Mouse (Mus musculus): Measurements from ENCODE around the gene Grid1. TPM values are rescaled to one million over a fixed set of nuclear protein-coding genes. Genes with fewer than 3 reads are reported as not detected.

Gene Grid1
- polyA plus RNA-seq, 1 experiment from 2014 or later = 0.17 TPM

DNA sequence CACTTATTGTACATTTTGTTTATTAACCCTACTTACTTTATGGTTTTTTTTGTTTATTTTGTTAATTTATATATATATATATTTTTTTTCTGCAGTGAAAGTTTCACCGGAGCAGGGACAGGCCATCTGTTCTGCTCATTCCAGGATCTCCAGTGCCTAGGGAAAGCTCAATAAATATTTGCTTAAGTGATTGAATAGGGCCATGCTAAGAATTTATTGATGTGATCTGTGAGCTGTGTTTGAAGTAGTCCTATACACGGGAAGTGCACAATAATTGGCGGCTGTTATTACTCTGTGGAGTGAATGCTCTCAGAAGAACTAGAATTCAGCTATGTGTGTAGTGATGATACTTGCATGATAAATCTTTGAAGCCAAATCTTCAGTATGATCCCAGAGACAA lies 234.2 kb downstream of the Grid1 start:
- Histone ChIP-seq H3K4me2 (ENCODE audit: low read depth, severe bottlenecking) (no peak overlapping the region), H3K27me3 (ENCODE audit: control insufficient read depth, insufficient read depth, low read length) (no peaks in the 10 kb centered on the region)
- no peak for ATAC-seq (ENCODE audit: insufficient number of reproducible peaks, low FRiP score, low TSS enrichment, low read depth)

GRCm38 (mm10) chr14:35074636-35075035 lies 254.7 kb downstream of the Grid1 start:
- Histone ChIP-seq H3K4me1 (ENCODE audit: control insufficient read depth, insufficient read depth, low read length) (no peaks in the 10 kb centered on the region), H3K9ac (ENCODE audit: low read length) (no peak overlapping the region), H3K27me3 (ENCODE audit: control insufficient read depth, insufficient read depth, low read length) (no peaks in the 10 kb centered on the region), H3K4me2 (ENCODE audit: low read depth, severe bottlenecking) (no peak overlapping the region), H3K9me3 (ENCODE audit: control insufficient read depth, low read length) (no peaks in the 10 kb centered on the region), H3K36me3 (ENCODE audit: control insufficient read depth, insufficient read depth, low read length) (no peaks in the 10 kb centered on the region), H3K27ac (replicated peaks; ENCODE audit: low read depth, low read length) (no peak overlapping the region), H3K4me3 (ENCODE audit: low read depth, low read length) (no peak overlapping the region)
- DNase-seq (ENCODE audit: low spot score) (no peak), ATAC-seq (ENCODE audit: insufficient number of reproducible peaks, low FRiP score, low TSS enrichment, low read depth) (no peak)
- 84% methylated on average over 6 of the region's 6 CpGs for WGBS

More for the DNA sequence above, 234.2 kb downstream of the Grid1 start:
- H3K27ac ChIP-seq (replicated peaks; ENCODE audit: low read depth, low read length) = no peak overlapping the region
- H3K36me3 ChIP-seq (ENCODE audit: control insufficient read depth, insufficient read depth, low read length) = no peaks in the 10 kb centered on the region
- DNase-seq (ENCODE audit: low spot score) = no peak
- 70% methylated on average over 3 of the region's 3 CpGs for WGBS
- H3K9ac ChIP-seq (ENCODE audit: low read length) = no peak overlapping the region
- no peaks in the 10 kb centered on the region for H3K4me1 ChIP-seq (ENCODE audit: control insufficient read depth, insufficient read depth, low read length)
- no peaks in the 10 kb centered on the region for H3K9me3 ChIP-seq (ENCODE audit: control insufficient read depth, low read length)
- H3K4me3 ChIP-seq (ENCODE audit: low read depth, low read length) = no peak overlapping the region

DNA sequence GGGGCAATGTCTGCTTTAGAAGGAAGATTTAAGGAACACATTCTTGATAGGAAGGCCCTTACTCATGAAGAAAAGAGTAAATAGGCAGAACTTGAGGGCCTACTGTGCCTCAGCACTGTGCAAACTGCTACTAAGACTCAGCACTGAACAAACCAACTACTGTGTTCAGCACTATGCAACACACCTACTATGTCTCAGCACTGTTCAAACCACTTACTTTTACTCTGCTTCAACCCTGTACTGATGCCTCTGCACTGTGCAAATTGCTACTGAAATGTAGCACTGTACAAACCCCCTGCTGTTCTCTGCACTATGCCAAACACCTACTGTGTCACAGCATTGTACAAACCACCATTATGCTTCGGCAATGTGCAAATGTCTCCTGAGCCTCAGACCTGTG lies 260.0 kb downstream of the Grid1 start:
- H3K36me3 ChIP-seq (ENCODE audit: control insufficient read depth, insufficient read depth, low read length) = no peaks in the 10 kb centered on the region
- H3K4me3 ChIP-seq (ENCODE audit: low read depth, low read length) = no peak overlapping the region
- no peaks in the 10 kb centered on the region for H3K4me1 ChIP-seq (ENCODE audit: control insufficient read depth, insufficient read depth, low read length)
- ATAC-seq (ENCODE audit: insufficient number of reproducible peaks, low FRiP score, low TSS enrichment, low read depth) (no peak), DNase-seq (ENCODE audit: low spot score) (no peak)
- no peak overlapping the region for H3K4me2 ChIP-seq (ENCODE audit: low read depth, severe bottlenecking)
- H3K9ac ChIP-seq (ENCODE audit: low read length) = no peak overlapping the region
- 86% methylated on average over 1 of the region's 1 CpGs for WGBS
- no peaks in the 10 kb centered on the region for H3K27me3 ChIP-seq (ENCODE audit: control insufficient read depth, insufficient read depth, low read length)
- H3K9me3 ChIP-seq (ENCODE audit: control insufficient read depth, low read length) = no peaks in the 10 kb centered on the region
- H3K27ac ChIP-seq (replicated peaks; ENCODE audit: low read depth, low read length) = no peak overlapping the region

GRCm38 (mm10) chr14:35092646-35093045 lies 272.7 kb downstream of the Grid1 start:
- ATAC-seq (ENCODE audit: insufficient number of reproducible peaks, low FRiP score, low TSS enrichment, low read depth) = no peak
- Histone ChIP-seq H3K36me3 (ENCODE audit: control insufficient read depth, insufficient read depth, low read length) (no peaks in the 10 kb centered on the region), H3K4me1 (ENCODE audit: control insufficient read depth, insufficient read depth, low read length) (no peaks in the 10 kb centered on the region), H3K27me3 (ENCODE audit: control insufficient read depth, insufficient read depth, low read length) (no peaks in the 10 kb centered on the region), H3K27ac (replicated peaks; ENCODE audit: low read depth, low read length) (no peak overlapping the region), H3K4me2 (ENCODE audit: low read depth, severe bottlenecking) (no peak overlapping the region), H3K4me3 (ENCODE audit: low read depth, low read length) (no peak overlapping the region), H3K9ac (ENCODE audit: low read length) (no peak overlapping the region), H3K9me3 (ENCODE audit: control insufficient read depth, low read length) (no peaks in the 10 kb centered on the region)
- 93% methylated on average over 4 of the region's 4 CpGs for WGBS
- DNase-seq (ENCODE audit: low spot score) = no peak

DNA sequence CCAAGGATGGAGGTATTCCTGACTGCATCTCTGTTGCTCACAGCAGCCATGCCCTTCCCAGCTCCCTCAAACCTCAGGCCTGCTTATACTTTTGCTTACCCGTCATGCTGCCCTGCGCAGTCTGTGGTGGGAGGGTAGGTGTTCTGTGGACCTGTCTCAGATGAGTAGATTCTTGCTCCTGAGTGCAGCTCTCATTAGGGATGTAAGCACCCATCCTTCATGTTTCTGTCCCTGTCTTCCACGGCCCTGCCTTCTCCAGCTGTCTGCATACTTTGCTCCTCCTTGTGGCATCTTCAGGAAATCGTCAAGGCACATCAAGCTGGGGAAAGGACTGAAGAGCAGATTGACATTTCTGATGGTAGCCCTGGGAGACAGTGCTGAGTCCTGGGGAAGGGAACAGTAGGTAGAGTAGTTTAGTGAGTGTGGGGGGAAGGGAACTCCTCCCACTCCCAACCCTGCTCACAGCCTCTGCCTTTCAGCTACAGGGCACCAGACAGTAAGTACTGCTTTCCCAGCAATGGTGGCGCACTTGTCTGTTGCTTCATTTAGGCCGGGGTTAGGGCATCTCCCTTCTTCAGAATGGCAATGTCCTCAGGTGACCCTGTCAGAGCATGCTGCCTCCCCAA lies 273.8 kb downstream of the Grid1 start:
- Histone ChIP-seq H3K9ac (ENCODE audit: low read length) (no peak overlapping the region), H3K4me2 (ENCODE audit: low read depth, severe bottlenecking) (no peak overlapping the region), H3K4me1 (ENCODE audit: control insufficient read depth, insufficient read depth, low read length) (no peaks in the 10 kb centered on the region), H3K9me3 (ENCODE audit: control insufficient read depth, low read length) (no peaks in the 10 kb centered on the region), H3K27ac (replicated peaks; ENCODE audit: low read depth, low read length) (no peak overlapping the region), H3K27me3 (ENCODE audit: control insufficient read depth, insufficient read depth, low read length) (no peaks in the 10 kb centered on the region), H3K36me3 (ENCODE audit: control insufficient read depth, insufficient read depth, low read length) (no peaks in the 10 kb centered on the region), H3K4me3 (ENCODE audit: low read depth, low read length) (no peak overlapping the region)
- DNase-seq (ENCODE audit: low spot score) (no peak), ATAC-seq (ENCODE audit: insufficient number of reproducible peaks, low FRiP score, low TSS enrichment, low read depth) (no peak)
- 71% methylated on average over 6 of the region's 6 CpGs for WGBS

GRCm38 (mm10) chr14:35095506-35096059 lies 275.7 kb downstream of the Grid1 start:
- H3K27ac ChIP-seq (replicated peaks; ENCODE audit: low read depth, low read length) = no peak overlapping the region
- H3K9ac ChIP-seq (ENCODE audit: low read length) = no peak overlapping the region
- no peaks in the 10 kb centered on the region for H3K27me3 ChIP-seq (ENCODE audit: control insufficient read depth, insufficient read depth, low read length)
- DNase-seq (ENCODE audit: low spot score) = no peak
- H3K36me3 ChIP-seq (ENCODE audit: control insufficient read depth, insufficient read depth, low read length) = no peaks in the 10 kb centered on the region
- 36% methylated on average over 9 of the region's 9 CpGs for WGBS
- no peak overlapping the region for H3K4me3 ChIP-seq (ENCODE audit: low read depth, low read length)
- no peaks in the 10 kb centered on the region for H3K9me3 ChIP-seq (ENCODE audit: control insufficient read depth, low read length)
- no peaks in the 10 kb centered on the region for H3K4me1 ChIP-seq (ENCODE audit: control insufficient read depth, insufficient read depth, low read length)
- no peak for ATAC-seq (ENCODE audit: insufficient number of reproducible peaks, low FRiP score, low TSS enrichment, low read depth)
- H3K4me2 ChIP-seq (ENCODE audit: low read depth, severe bottlenecking) = no peak overlapping the region

- no peak for ATAC-seq (ENCODE audit: insufficient number of reproducible peaks, low FRiP score, low TSS enrichment, low read depth)
- 78% methylated on average over 4 of the region's 4 CpGs for WGBS
Observed at GRCm38 (mm10) chr14:35096085-35096484, 276.2 kb downstream of the Grid1 start.

DNA sequence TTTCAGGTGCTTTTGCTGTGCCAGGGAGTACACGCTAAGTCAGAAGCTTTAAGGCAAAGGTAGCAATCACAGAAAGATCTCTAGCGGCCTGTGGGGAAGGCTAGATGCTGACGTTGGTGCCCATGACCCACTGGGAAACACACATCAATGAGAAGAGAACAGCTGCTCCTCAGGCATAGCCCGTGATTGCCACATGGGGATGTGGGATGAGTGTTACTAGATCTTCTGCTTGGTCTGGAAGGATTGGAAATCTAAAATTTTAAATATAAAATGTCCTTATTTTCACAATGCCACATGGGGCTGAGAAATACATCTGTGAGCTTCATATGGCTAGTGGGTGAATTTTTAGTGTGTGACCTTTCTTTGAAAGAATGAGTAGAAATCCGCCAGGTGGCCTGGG lies 277.3 kb downstream of the Grid1 start:
- no peak for ATAC-seq (ENCODE audit: insufficient number of reproducible peaks, low FRiP score, low TSS enrichment, low read depth)
- Histone ChIP-seq H3K27ac (replicated peaks; ENCODE audit: low read depth, low read length) (no peak overlapping the region), H3K36me3 (ENCODE audit: control insufficient read depth, insufficient read depth, low read length) (no peaks in the 10 kb centered on the region)

More at GRCm38 (mm10) chr14:35096085-35096484, 276.2 kb downstream of the Grid1 start:
- Histone ChIP-seq H3K4me3 (ENCODE audit: low read depth, low read length) (no peak overlapping the region), H3K27ac (replicated peaks; ENCODE audit: low read depth, low read length) (no peak overlapping the region), H3K27me3 (ENCODE audit: control insufficient read depth, insufficient read depth, low read length) (no peaks in the 10 kb centered on the region), H3K36me3 (ENCODE audit: control insufficient read depth, insufficient read depth, low read length) (no peaks in the 10 kb centered on the region), H3K9ac (ENCODE audit: low read length) (no peak overlapping the region), H3K9me3 (ENCODE audit: control insufficient read depth, low read length) (no peaks in the 10 kb centered on the region), H3K4me2 (ENCODE audit: low read depth, severe bottlenecking) (no peak overlapping the region), H3K4me1 (ENCODE audit: control insufficient read depth, insufficient read depth, low read length) (no peaks in the 10 kb centered on the region)
- DNase-seq (ENCODE audit: low spot score) = no peak

More for the DNA sequence above, 277.3 kb downstream of the Grid1 start:
- DNase-seq (ENCODE audit: low spot score) = no peak
- H3K27me3 ChIP-seq (ENCODE audit: control insufficient read depth, insufficient read depth, low read length) = no peaks in the 10 kb centered on the region
- H3K9me3 ChIP-seq (ENCODE audit: control insufficient read depth, low read length) = no peaks in the 10 kb centered on the region
- H3K4me1 ChIP-seq (ENCODE audit: control insufficient read depth, insufficient read depth, low read length) = no peaks in the 10 kb centered on the region
- H3K4me3 ChIP-seq (ENCODE audit: low read depth, low read length) = no peak overlapping the region
- WGBS = 87% methylated on average over 5 of the region's 5 CpGs
- H3K9ac ChIP-seq (ENCODE audit: low read length) = no peak overlapping the region
- no peak overlapping the region for H3K4me2 ChIP-seq (ENCODE audit: low read depth, severe bottlenecking)
